Mouse (Mus musculus) thymus, postnatal 10 days (tissue): ENCODE measurements around the gene Apba1.

Experiments used
- DNase-seq, 2 experiments: peaks; one replicate each; pipeline ENCODE4 v3.0.0; 2021; ENCODE audit warnings: low spot score in 2 of 2

The Apba1 gene

GRCm38 (mm10) chr19:23972881-23973649, 214.4 kb downstream of the Apba1 start:
- no peak for DNase-seq

DNA sequence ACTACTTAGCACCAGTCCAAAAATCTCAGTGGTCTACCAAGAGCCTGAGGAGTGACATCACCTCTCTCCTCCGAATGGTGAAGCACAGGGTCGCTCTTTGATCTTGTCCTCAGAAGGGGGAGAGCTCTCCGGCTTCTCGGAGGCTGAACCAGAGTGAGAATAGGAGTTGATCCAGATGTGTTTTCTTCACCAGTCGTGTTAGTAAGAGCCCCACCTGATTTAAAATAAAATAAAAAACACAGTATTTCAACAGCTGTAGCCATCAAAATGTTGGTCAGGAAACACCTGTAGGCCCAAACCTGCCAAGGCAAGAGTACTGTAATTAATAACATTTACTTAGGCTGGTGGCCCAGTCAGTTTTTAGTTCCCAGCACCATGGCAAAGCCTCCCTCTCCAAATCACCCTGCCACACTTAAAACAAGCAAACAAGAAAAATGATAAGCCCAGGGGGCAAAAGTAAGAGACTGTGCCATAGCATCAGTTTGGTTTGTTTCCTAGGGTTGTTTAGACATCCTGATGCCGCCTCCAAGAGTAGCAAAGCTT, 219.3 kb downstream of the Apba1 start:
- DNase-seq: no peak

- DNase-seq: no peak
These were observed 221.9 kb downstream of the Apba1 start for GRCm38 (mm10) chr19:23980598-23980997.

GRCm38 (mm10) chr19:23984186-23984585, 225.5 kb downstream of the Apba1 start:
- DNase-seq: no peak

DNA sequence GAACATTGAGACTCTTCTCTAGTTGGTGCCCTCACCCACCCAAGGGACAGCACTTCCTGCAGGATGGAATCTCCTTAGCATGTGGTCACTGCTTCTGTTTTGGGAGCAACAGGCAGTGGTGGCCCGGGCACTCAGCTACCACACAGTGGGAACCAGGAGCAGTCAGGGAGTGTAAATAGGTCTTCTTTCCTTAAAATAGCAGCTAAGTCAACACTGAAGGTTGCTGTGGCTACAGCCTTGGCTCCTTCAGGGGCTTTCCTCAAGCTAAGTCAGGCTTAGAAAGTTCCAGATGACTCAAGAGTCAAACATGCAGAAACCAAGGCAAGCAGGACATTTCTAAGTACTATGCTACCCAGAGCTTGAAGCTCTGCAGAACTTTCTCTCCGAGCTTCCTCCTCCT, 228.6 kb downstream of the Apba1 start:
- no peak for DNase-seq

GRCm38 (mm10) chr19:23988166-23988565, 229.5 kb downstream of the Apba1 start:
- no peak for DNase-seq

DNA sequence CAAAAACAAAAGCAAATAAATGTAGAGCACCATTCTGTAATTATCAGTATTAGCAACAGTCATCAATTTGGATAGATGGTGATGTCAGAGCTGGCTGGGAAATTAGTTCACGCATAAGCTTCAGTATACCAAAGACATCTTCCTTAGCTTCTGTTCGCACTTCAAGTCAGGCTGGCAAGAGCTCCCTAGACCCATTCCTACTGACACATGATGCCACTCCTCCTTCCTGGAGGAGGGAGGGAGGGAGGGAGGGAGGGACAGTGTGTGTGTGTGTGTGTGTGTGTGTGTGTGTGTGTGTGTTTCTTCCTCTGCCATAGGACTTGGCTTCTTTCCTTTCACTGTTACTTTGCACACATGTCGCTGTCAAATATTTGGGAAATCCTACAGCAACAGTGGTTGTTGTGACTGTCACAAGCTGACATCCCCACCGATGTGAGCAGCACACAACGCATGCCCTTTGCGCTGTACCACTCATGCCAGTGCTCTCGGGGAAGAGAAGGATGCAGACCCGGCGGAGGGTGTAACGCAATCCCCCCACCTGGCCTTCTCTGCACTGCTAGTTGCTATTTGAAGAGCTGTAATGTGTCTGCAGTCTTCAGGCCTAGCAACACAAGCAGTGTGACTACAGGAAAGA, 237.2 kb downstream of the Apba1 start:
- no peak for DNase-seq
